Mouse (Mus musculus): ENCODE measurements around the gene Tmem37.

DNA sequence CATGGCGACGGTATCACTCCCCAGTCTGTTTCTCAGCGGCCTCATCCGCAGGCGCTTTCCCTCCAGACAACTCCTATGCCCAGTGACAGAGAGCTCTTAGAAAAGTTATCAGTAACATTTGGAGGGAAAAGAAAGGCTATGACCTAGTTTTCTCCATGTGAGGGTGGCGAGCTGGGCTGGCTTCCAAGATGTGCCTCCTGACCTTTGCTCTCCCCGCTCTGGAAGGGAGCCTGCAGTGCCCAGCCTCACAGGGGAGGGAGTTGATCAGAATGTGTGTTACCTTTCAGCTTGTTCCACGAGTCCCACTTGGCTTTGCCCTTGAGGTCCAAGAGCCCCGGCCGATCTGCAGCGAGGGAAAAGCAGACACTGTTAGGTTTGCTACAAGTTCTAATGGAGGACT lies 42.2 kb upstream of the Tmem37 start:
- no peak for TF ChIP-seq ZNF384 (IDR thresholded peaks at IDR 0.05; ENCODE audit: low read depth, low read length)
- no peak for TF ChIP-seq CHD2 (IDR thresholded peaks at IDR 0.05; ENCODE audit: low read depth, low read length)
- no peak for TF ChIP-seq ZC3H11A (IDR thresholded peaks at IDR 0.05; ENCODE audit: borderline replicate concordance, low read depth, low read length)
- TF ChIP-seq MAFK (IDR thresholded peaks at IDR 0.05; ENCODE audit: insufficient read depth, low read depth, low read length), result no peak
- TF ChIP-seq HCFC1 (IDR thresholded peaks at IDR 0.05; ENCODE audit: borderline replicate concordance, insufficient read depth, low read length), result no peak

Measured in ES-E14 (cell line).